Mouse (Mus musculus) embryonic stem cell, embryonic (primary cell): ENCODE measurements at regions not wholly inside any gene's neighbourhood (a gene's known extent, or its start where the extent isn't known, plus 50 kb on each side); places are given as distances from the start of the nearest gene placed in this dataset.

Source experiments
- CTCF ChIA-PET, 4 experiments: fragments of 300-600 bp in 2 of 4; fragments of 350-600 bp in 2 of 4; sonication (Branson Sonifier 250); formaldehyde crosslinking; loops; one replicate each; lab custom pipeline; 2022; ENCODE audit warnings: inconsistent platforms in 2 of 4; lab: Charles Lee
- POLR2A ChIA-PET, 4 experiments: fragments of 300-600 bp in 2 of 4; fragments of 350-600 bp in 2 of 4; sonication (Branson Sonifier 250); formaldehyde crosslinking; loops; one replicate each; lab custom pipeline; 2022; ENCODE audit warnings: antibody characterized with exemption in 4 of 4, inconsistent platforms in 1 of 4; lab: Charles Lee

DNA sequence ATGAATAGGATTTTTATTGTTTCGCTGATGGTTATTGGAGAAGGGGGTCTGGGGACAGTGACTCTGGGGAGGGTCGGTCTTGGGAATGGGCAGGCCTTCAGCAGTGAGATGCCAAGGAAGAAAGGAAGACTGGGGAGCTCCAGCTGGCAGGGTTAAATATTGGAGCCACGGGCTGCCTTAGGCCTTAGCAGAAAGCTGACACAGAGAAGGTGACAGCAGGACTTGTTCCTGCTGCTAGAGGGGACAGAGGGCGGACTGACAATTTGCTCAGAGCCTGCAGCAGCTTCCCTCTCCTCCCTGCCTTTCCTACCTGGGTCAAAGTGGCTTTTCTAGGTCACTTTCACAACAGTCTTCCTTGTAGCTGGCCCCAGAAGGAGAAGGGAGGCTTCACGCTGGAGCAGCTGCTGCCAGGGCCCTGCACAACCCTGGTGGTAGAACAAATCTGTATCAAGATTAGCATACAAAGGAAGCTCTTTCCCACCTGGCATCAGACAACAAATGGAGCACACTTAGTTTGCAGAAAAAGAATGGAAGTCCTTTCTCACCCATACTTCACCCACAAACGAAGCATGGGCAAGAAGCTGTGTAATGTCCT lies 130.2 kb downstream of the Gadd45g start:
- ChIA-PET POLR2A (interaction anchor here (0.6 to 6.8 kb wide), 39 partner anchors 8 to 459 kb away, joined by 3 to 119 read pairs (median 4); partner anchors contain the start of gene Gadd45g (in 2 of the 4)), CTCF (interaction anchor here (0.5 to 2.5 kb wide), 11 partner anchors 55 to 1048 kb away, joined by 3 to 14 read pairs (median 5); partner anchors contain the start of gene Gadd45g (in 1 of the 4))

DNA sequence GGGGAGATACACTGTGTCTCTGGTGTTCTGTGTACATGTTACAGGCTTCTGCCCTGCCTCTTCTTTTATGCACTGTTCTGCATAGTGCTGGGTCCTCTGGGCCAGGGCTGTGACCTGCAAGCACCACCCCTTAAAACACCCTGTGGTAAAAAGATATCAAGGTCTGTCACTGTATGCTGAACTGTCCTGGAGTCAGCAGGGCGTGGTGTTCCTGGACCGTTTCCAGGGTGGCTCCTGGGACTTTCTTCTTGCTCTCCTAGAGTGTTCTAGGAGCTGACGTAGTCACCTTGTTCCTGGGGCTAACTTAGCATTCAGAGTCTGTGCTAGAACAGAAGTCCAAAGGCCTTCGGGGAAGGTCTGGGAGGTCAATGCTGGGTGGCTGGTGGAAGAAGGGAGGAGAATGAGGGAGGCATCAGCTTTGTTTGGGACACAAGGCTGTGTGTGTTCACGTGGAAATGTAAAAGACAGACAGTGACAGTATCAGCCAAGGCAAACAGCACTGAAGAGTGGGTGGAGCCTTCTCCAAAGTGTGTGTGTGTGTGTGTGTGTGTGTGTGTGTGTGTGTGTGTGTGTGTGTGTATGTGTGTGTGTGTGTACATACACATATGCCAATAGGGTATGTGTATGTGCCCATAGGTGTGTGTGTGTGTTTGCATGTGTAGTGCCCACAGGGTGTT lies 133.0 kb downstream of the Gadd45g start:
- POLR2A ChIA-PET: interaction anchor here in 1 of 4 experiments (0.7 kb wide), 1 partner anchor 1554 kb away, joined by 3 read pairs; no protein-coding TSS in a partner anchor

DNA sequence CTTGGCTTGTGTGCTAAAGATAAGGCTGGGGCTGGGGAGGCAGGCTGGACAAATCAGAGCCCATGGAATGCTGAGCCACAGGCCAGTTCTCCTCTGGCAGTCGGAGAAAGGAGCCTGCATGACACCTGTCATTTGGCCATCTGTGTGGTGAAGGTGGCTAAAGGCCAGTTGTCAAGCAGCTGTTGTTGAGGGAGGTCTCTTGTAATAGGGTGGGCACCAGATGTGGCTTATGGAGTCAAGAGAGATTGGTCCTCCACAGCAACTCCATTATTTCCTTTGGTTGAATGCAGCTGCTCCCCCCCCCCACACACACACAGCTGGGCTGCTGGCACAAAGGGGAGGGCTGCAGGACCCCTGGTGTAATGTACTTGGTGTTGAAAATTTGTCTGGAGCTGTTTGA lies 133.9 kb downstream of the Gadd45g start:
- POLR2A ChIA-PET: no interaction called here

More for the DNA sequence above, 133.0 kb downstream of the Gadd45g start:
- CTCF ChIA-PET: no interaction called here

DNA sequence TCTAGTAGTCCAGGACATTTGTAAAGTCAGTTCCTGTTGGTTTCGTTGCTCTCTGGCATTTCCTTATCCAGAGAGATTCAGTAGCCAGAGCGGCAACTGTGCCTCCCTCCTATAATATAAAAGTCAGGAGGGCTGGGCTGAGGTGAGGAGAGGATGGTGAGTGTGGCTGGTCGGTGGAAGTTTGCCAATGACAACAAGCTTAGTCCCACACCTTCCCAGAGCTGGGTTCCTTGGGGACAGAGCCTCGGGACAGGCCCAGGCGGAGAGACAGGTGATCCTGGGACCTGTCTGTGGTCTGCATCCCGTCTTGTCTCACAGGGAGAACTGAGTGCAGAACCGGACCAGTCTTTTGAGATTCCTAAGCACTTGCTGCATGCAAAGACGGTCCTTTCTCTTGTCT lies 136.5 kb downstream of the Gadd45g start:
- POLR2A ChIA-PET: interaction anchor here in 3 of 4 experiments (1.0 to 1.5 kb wide), 3 partner anchors 8 to 10 kb away, joined by 3 to 4 read pairs (median 4); no protein-coding TSS in a partner anchor
- CTCF ChIA-PET: interaction anchor here in 1 of 4 experiments (1.2 kb wide), 1 partner anchor 10 kb away, joined by 4 read pairs; no protein-coding TSS in a partner anchor

More for the DNA sequence above, 133.9 kb downstream of the Gadd45g start:
- CTCF ChIA-PET: no interaction called here

DNA sequence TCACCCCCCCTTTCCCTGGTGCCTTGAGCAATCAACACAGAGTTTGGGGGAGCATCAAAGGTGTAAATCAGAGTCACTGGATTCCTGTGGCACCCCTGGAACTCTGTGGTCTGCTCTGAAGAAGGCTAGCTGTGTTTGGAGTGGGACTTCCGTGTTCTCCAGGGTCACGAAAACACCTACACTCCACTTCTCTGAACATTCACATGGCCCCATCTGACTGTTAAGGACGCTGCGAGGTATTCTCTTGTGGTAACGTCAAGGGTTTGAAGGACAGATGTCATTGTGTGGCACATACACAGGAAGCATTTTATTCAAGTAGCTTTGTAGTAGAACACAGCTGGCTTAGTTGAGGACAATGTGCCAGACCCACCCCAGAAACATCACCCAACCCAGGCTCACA lies 137.1 kb downstream of the Gadd45g start:
- POLR2A ChIA-PET: interaction anchor here in 2 of 4 experiments (1.1 to 1.5 kb wide), 5 partner anchors 8 to 135 kb away, joined by 3 to 4 read pairs (median 3); no protein-coding TSS in a partner anchor
- CTCF ChIA-PET: interaction anchor here in 1 of 4 experiments (1.2 kb wide), 1 partner anchor 10 kb away, joined by 4 read pairs; no protein-coding TSS in a partner anchor

DNA sequence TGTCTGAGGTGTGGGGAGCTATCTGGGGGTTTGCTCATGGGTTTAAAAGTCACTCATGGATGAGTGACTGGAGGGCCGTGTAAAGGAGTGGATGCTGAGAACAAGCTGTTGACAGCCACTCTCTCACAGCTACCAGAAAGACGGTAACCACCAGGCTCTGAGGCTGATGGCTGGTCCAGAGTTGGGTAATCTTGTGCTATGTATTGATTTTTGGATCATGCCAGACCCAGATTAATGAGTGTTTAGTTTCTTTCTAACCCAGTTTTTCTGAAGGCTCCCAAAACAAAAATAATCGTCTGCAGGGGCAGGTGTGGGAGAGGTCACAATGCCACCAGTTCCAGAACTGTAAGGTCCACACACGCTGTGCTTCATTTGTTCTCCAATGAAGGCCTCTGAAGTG lies 144.9 kb downstream of the Gadd45g start:
- ChIA-PET CTCF (no interaction called here), POLR2A (interaction anchor here in 1 of 4 experiments (3.7 kb wide), 1 partner anchor 15 kb away, joined by 13 read pairs; no protein-coding TSS in a partner anchor)

DNA sequence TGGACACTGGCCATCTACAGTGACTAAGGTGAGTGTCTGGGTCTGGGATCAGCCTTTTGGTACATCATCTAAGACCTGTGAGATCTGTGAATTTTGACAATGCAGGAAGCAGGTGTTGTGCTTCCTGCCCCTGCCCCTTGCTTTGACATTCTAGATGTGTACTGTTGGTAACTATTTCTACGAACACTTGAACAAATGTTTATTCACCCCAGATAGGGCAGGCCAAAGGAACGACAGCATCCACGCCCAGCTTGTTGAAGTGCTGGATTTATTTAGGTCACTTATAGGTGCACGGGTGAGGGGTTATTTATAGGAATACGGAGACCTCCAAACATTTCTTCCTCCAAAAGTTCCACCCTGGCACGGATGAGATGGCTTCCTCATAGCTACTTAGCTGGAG lies 146.4 kb downstream of the Gadd45g start:
- ChIA-PET CTCF (interaction anchor here in 1 of 4 experiments (0.6 to 1.4 kb wide), 2 partner anchors 10 to 154 kb away, joined by 3 to 4 read pairs; no protein-coding TSS in a partner anchor), POLR2A (interaction anchor here in 2 of 4 experiments (1.0 to 3.7 kb wide), 3 partner anchors 9 to 229 kb away, joined by 3 to 13 read pairs (median 4); no protein-coding TSS in a partner anchor)

DNA sequence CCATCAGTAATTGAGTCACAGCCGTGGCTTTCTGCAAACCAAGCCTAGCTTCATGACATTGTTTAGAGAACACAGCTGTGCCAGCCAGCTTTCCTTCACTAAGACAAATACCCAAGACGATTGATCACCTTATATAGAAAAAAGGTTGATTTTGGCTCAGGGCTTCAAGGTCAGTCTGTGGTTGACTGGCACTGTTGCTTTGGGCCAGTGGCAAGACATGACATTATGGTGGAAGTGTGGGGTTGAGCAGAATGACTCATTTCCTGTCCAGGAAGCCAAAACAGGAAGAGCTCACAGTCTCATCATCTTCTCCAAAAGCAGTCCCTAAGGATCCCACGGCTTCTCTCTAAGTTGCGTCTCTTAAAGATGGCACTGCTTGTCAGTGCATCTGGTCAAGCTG lies 149.7 kb downstream of the Gadd45g start:
- ChIA-PET POLR2A (interaction anchor here in 3 of 4 experiments (0.6 to 1.0 kb wide), 3 partner anchors 20 to 501 kb away, joined by 3 to 6 read pairs (median 3); no protein-coding TSS in a partner anchor), CTCF (no interaction called here)

DNA sequence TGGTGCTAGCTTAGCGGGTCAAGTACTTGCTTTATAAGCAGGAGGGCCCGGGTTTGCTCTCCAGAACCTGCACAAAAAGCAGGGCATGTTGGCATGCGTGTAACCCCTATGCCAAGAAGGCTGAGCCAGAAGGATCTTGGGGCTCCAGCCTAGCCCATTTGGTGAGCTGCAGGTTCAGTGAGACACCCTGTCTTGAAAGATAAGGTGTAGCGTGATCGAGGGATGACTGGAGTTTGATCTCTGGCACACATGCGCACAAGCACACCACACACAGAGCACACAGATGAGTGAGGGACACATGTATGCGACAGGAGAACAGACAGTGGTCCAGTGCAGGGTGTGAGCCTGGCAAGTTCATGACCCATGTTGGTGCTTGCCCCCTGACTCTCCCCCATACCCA lies 152.1 kb downstream of the Gadd45g start:
- POLR2A ChIA-PET: interaction anchor here in 1 of 4 experiments (0.7 kb wide), 1 partner anchor 22 kb away, joined by 3 read pairs; no protein-coding TSS in a partner anchor

DNA sequence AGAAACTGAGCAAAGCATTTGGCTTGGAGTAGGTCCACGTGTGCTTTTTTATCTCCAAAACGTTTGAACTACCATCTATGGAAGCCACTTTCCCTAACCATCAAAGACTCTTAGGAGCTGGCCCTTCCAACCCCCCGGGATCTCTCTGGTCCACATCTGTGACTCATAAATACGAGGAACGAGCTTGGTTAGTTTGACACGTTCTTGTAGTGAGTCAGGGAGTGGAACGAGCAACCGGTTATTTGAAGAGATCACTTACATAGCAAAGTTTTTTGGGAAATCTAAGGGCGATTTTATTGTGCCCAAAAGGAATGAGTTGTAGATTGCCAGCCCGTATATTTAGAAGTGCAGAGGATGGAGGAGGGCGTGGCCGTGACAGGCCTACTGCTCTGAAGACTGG lies 155.3 kb downstream of the Gadd45g start:
- POLR2A ChIA-PET: no interaction called here
- CTCF ChIA-PET: no interaction called here

More for the DNA sequence above, 152.1 kb downstream of the Gadd45g start:
- CTCF ChIA-PET: no interaction called here

DNA sequence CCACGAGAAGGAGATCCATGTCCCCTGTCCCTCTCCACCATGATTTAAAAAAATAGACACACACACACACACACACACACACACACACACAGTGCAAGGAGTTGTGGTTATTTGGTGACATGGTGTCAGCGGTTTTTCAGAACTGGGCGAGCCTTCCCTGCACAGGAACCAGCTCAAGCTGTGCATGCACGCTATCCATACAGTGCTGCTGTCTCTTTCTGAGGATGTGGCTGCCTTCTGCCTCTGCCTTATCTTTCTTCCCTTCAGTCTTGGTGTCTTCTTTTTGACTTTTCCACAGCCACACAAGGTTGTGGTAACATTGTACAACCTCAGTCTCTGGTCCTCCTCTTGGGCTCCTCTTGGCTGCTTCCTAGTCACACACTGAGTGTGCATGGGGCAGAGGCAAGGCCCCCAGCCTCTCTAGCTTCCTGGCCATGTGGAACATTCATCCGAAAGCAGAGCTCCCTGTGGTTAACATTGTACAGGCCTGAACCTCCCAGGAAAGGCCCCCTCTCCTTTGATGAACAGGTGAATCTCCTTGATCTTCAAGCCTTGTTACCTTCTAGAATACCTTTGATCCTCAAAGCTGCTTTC lies 157.6 kb downstream of the Gadd45g start:
- POLR2A ChIA-PET: no interaction called here
- CTCF ChIA-PET: no interaction called here

DNA sequence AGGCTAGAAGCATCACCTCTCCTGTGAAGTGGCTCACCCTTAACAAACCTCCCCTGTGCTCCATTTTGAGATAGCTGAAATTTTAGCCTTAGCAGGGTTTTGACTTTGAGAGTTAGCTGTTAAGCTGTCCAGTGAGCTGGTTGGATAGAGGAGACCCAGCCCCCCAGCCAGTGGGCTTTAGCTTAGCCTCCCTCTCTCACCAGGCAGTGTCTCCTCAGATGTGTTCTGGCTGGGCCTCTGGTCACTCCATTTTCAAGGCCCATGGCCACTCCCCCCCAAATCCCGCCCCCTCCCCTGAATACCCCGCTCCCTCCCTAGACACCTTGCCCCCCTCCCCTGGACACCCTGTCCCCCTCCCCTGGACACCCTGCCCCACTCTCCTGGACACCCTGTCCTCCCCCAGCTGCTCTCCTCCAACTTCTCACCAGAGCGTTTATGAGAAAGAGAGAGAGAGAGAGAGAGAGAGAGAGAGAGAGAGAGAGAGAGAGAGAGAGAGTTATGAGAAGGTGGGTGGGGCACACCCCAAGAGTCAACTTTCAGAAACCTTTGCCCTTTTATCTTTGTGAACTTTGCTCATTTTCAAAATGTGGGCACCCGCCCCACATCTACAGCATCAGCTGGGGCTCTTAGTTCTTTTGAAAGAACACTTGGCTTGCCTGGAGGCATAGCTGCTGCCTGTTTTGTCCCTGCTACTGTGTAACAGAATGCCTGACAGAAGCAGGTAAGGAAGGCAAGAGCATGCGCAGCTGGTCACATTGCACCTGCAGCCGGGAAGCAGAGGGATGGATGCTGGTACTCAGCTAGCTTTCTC lies 161.3 kb downstream of the Gadd45g start:
- ChIA-PET POLR2A (interaction anchor here in 2 of 4 experiments (0.9 to 1.1 kb wide), 2 partner anchors 32 to 33 kb away, joined by 3 read pairs; no protein-coding TSS in a partner anchor), CTCF (interaction anchor here in 2 of 4 experiments (0.7 to 0.8 kb wide), 2 partner anchors 226 to 1386 kb away, joined by 4 to 6 read pairs; no protein-coding TSS in a partner anchor)

DNA sequence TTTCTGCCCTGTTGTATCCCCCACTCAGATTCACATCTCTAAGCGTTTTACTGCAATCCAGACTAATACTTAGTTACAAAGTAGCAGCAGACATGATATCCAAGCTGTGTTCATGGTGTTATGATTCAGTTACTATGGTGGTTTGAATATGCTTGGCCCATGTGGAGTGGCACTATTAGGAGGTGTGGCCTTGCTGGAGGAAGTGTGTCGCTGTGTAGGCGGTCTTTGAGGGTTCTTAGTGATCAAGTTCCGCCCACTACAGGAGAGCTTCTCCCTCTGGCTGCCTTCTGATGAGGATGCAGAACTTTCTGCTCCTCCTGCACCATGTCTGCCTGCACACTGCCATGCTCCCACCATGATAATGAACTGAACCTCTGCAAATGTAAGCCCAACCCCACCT lies 162.8 kb downstream of the Gadd45g start:
- POLR2A ChIA-PET: interaction anchor here in 1 of 4 experiments (0.7 kb wide), 1 partner anchor 70 kb away, joined by 3 read pairs; no protein-coding TSS in a partner anchor

DNA sequence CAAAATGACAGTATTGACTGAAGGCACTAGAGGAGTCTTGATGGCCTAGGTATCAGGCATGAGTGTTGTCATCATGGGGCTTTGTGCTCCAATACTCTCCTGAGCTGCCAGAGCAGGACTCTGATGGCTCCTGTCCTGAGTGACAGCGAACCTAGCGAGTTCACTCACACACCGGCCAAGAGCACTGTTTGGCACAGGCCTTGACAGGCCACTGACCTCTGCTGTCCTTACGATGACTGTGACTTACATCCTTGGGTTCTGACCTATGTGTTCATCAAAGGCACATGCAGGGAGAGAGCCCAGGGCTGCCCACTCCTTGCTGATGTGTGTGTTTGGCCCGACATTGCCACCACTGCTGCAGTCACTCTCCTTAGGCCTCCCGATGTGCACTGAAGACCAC lies 163.3 kb downstream of the Gadd45g start:
- CTCF ChIA-PET: no interaction called here
- POLR2A ChIA-PET: no interaction called here

More for the DNA sequence above, 162.8 kb downstream of the Gadd45g start:
- CTCF ChIA-PET: no interaction called here

DNA sequence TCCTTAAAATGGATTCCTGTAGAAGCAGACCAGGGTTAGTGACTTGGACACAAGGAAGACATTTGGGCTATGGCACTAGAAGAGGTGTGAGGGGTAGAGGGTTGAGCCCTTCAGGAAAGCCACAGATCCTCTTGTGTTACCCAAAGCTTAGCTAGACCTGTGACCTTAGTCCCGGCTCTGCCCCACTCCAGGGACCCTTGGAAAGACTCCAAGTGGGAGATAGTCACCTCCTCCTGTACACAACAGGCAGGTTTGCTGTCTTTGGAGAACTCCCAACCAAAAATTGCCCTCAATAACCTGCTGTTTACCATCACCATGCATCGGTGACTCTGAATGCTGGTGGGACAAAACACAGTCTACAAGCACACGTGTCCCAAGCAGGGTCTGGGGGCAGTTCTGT lies 164.5 kb downstream of the Gadd45g start:
- CTCF ChIA-PET: no interaction called here
- POLR2A ChIA-PET: no interaction called here

DNA sequence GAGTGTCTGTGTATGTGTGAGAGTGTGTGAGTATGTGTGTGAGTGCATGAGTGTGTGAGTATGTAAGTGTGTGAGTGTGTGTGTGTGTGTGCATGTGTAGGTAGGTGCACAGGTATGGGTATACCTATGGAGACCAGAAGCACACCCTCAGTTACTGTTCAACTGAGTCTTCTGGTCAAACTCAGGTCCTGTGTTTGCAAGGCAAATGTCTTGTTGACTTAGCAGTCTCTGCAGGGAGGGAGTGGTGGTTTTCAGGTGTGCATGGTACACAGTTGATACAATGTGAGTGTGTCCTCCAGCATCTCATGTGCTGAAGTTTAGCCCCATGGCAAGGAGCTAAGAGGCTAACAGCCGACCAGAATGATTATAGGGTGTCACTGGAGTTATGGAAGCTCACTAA lies 166.7 kb downstream of the Gadd45g start:
- CTCF ChIA-PET: no interaction called here
- POLR2A ChIA-PET: no interaction called here

DNA sequence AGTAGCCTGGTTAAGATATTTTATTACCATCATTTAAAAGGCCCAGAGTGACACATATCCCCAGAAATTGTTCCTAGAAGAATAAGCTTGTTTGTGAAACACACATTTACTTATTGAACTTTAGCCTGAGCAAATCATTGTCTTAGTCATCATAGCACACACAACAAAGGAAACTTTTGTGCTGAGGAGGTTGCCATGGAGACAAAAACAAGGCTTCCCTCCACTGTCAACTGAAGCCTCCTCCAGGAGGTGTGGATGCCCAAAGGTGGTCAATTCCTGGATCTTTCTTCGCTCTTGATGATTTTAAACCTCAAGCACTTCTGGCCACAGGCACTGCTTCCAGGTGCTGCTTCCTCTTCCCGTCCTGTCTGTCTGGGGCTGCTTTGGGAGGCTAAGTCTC lies 167.3 kb downstream of the Gadd45g start:
- POLR2A ChIA-PET: no interaction called here

DNA sequence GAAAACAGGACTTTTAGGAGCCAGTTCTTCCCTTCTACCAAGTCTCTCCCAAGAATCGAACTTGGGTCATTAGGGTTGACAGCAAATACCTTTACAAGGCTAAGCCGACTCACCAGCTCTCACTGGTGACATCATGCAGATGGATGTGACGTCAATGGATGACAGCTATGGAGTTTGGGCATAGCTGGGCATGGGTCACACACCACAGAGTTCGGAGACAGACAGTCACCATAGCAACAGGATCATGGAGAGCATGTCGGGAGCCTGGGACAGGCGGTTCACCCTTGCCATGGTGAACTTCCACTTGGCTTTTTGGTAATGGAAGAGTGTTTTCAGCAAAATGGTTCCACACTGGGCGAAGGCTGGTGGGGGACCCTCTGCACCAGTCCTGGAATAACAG lies 168.1 kb downstream of the Gadd45g start:
- CTCF ChIA-PET: interaction anchor here in 2 of 4 experiments (1.0 to 1.4 kb wide), 2 partner anchors 170 to 182 kb away, joined by 4 to 5 read pairs; no protein-coding TSS in a partner anchor
- POLR2A ChIA-PET: interaction anchor here in 1 of 4 experiments (0.7 kb wide), 1 partner anchor 123 kb away, joined by 3 read pairs; no protein-coding TSS in a partner anchor

More for the DNA sequence above, 167.3 kb downstream of the Gadd45g start:
- CTCF ChIA-PET: no interaction called here
